Mouse (Mus musculus): ENCODE measurements at regions not wholly inside any gene's neighbourhood (a gene's known extent, or its start where the extent isn't known, plus 50 kb on each side); places are given as distances from the start of the nearest gene placed in this dataset.
A peak's percentile ranks its signal among the peaks of the same experiment; 100 is the strongest.

- H3K27ac ChIP-seq (replicated peaks; ENCODE audit: insufficient read depth, low read depth, low read length) = no peak overlapping the region
- H3K36me3 ChIP-seq (ENCODE audit: control insufficient read depth, insufficient read depth, low read length) = no peaks in the 10 kb centered on the region
- H3K4me1 ChIP-seq (ENCODE audit: control insufficient read depth, insufficient read depth, low read length) = no peaks in the 10 kb centered on the region
- no peak for TF ChIP-seq CTCF (IDR thresholded peaks at IDR 0.05; ENCODE audit: low read depth, low read length)
- TF ChIP-seq POLR2A (IDR thresholded peaks at IDR 0.05; ENCODE audit: extremely low read depth, insufficient read depth, low read length) = no peak
- no peaks in the 10 kb centered on the region for H3K27me3 ChIP-seq (ENCODE audit: control insufficient read depth, insufficient read depth, low read length)
- no peak overlapping the region for H3K9ac ChIP-seq (ENCODE audit: low read depth, low read length)
- H3K4me3 ChIP-seq (ENCODE audit: insufficient read depth, low read depth, low read length) = no peak overlapping the region
- no peaks in the 10 kb centered on the region for H3K79me2 ChIP-seq (ENCODE audit: control insufficient read depth, insufficient read depth, low read length)
- 48% methylated on average over 3 of the region's 3 CpGs for WGBS
- peak; percentile 29 for DNase-seq (ENCODE audit: extremely low read depth, low read depth, low spot score)
Observed at GRCm38 (mm10) chrX:21352350-21352749, 132.0 kb upstream of the Agtr2 start.

DNA sequence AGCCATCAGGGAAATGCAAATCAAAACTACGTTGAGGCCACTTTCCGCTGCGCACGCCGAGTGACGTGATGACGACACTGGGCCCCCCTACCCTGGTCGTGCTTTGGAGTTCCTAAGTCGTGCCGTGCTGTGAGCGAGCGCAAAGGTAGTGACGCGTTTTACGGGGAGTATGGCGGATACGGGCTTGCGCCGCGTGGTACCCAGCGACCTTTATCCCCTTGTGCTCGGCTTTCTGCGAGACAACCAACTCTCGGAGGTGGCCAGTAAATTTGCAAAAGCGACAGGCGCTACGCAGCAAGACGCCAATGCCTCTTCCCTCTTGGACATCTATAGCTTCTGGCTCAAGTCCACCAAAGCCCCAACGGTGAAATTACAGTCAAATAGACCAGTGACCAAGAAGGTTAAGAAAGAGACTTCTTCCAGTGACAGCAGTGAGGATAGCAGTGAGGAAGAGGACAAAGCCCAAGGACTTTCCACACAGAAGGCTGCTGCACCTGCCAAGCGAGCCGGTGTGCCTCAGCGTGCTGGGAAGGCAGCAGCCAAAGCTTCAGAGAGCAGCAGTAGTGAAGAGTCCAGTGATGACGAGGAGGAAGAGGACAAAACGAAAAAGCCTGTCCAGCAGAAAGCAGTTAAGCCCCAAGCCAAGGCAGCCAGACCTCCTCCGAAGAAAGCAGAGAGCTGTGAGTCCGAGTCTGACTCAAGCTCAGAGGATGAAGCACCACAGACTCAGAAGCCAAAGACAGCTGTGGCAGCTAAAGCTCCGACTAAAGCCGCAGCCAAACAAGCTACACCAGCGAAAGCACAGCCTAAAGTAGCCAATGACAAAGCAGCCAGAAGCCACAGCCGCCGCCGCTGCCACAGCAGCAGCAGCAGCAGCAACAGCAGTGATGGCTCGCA, 123.3 kb upstream of the Agtr2 start:
- TF ChIP-seq POLR2A (IDR thresholded peaks at IDR 0.05; ENCODE audit: extremely low read depth, insufficient read depth, low read length) (no peak), CTCF (IDR thresholded peaks at IDR 0.05; ENCODE audit: low read depth, low read length) (no peak)
- no peak for DNase-seq (ENCODE audit: extremely low read depth, low read depth, low spot score)
- no peak overlapping the region for H3K27ac ChIP-seq (replicated peaks; ENCODE audit: insufficient read depth, low read depth, low read length)
- no peaks in the 10 kb centered on the region for H3K79me2 ChIP-seq (ENCODE audit: control insufficient read depth, insufficient read depth, low read length)
- under 1% methylated on average over 43 of the region's 43 CpGs for WGBS
- H3K27me3 ChIP-seq (ENCODE audit: control insufficient read depth, insufficient read depth, low read length) = no peaks in the 10 kb centered on the region; the same call in 1 of the 2 replicates
- H3K4me3 ChIP-seq (ENCODE audit: insufficient read depth, low read depth, low read length) = no peak overlapping the region
- H3K36me3 ChIP-seq (ENCODE audit: control insufficient read depth, insufficient read depth, low read length) = no peaks in the 10 kb centered on the region
- no peaks in the 10 kb centered on the region for H3K4me1 ChIP-seq (ENCODE audit: control insufficient read depth, insufficient read depth, low read length)
- no peak overlapping the region for H3K9ac ChIP-seq (ENCODE audit: low read depth, low read length)

DNA sequence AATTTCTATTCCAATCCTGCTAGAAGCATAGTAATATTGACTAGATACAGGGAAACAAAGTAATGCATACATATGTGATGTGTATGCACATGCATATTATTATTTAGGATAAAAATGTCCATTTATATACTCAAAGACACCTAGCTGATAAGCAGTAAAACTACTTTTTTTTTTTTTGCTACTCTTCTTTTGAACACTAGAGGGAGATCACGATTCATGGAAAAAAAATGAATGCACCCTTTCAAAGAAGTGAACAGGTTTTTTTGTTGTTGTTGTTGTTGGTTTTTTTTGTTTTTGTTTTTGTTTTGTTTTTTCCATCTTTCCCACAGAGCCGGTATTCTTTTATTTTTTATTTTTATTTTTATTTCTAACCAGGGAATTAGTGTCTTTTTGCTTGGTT, 99.1 kb upstream of the Agtr2 start:
- Histone ChIP-seq H3K27ac (replicated peaks; ENCODE audit: insufficient read depth, low read depth, low read length) (no peak overlapping the region), H3K4me3 (ENCODE audit: insufficient read depth, low read depth, low read length) (no peak overlapping the region), H3K79me2 (ENCODE audit: control insufficient read depth, insufficient read depth, low read length) (no peaks in the 10 kb centered on the region), H3K36me3 (ENCODE audit: control insufficient read depth, insufficient read depth, low read length) (no peaks in the 10 kb centered on the region), H3K9ac (ENCODE audit: low read depth, low read length) (no peak overlapping the region), H3K27me3 (ENCODE audit: control insufficient read depth, insufficient read depth, low read length) (no peaks in the 10 kb centered on the region), H3K4me1 (ENCODE audit: control insufficient read depth, insufficient read depth, low read length) (no peaks in the 10 kb centered on the region)
- 0% methylated on average over 2 of the region's 2 CpGs for WGBS
- TF ChIP-seq CTCF (IDR thresholded peaks at IDR 0.05; ENCODE audit: low read depth, low read length) (peak; percentile 19; the same call in 1 of the 2 replicates), POLR2A (IDR thresholded peaks at IDR 0.05; ENCODE audit: extremely low read depth, insufficient read depth, low read length) (no peak)
- DNase-seq (ENCODE audit: extremely low read depth, low read depth, low spot score) = no peak

- no peak for DNase-seq (ENCODE audit: extremely low read depth, low read depth, low spot score)
- TF ChIP-seq POLR2A (IDR thresholded peaks at IDR 0.05; ENCODE audit: extremely low read depth, insufficient read depth, low read length) (no peak), CTCF (IDR thresholded peaks at IDR 0.05; ENCODE audit: low read depth, low read length) (no peak)
- no peak overlapping the region for H3K9ac ChIP-seq (ENCODE audit: low read depth, low read length)
- no peaks in the 10 kb centered on the region for H3K79me2 ChIP-seq (ENCODE audit: control insufficient read depth, insufficient read depth, low read length)
- H3K4me1 ChIP-seq (ENCODE audit: control insufficient read depth, insufficient read depth, low read length) = no peaks in the 10 kb centered on the region
- H3K27me3 ChIP-seq (ENCODE audit: control insufficient read depth, insufficient read depth, low read length) = no peaks in the 10 kb centered on the region
- no peak overlapping the region for H3K27ac ChIP-seq (replicated peaks; ENCODE audit: insufficient read depth, low read depth, low read length)
- WGBS = 8% methylated on average over 1 of the region's 1 CpGs
- H3K36me3 ChIP-seq (ENCODE audit: control insufficient read depth, insufficient read depth, low read length) = no peaks in the 10 kb centered on the region
- H3K4me3 ChIP-seq (ENCODE audit: insufficient read depth, low read depth, low read length) = no peak overlapping the region
Observed at GRCm38 (mm10) chrX:21389992-21390391, 94.4 kb upstream of the Agtr2 start.

DNA sequence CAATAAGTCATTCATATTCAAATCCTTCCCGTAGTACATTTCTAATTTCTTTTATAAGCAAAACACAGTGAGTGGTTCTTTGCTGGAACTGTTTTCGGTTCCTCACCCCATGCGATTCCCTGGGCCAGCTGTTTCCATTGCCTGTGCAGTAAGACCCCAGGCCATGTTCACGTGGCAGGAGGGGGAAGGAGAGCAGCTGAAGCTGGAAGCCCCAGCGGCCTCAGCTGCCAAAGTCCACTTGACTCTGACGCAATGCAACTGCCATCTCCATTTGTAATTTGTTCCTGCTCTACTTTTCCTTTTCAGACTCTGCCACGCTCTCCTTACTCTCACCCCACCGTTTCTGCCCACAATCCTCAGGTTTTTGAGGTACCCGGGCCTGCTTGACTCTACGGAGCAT, 91.1 kb upstream of the Agtr2 start:
- no peak for TF ChIP-seq POLR2A (IDR thresholded peaks at IDR 0.05; ENCODE audit: extremely low read depth, insufficient read depth, low read length)
- no peak for TF ChIP-seq CTCF (IDR thresholded peaks at IDR 0.05; ENCODE audit: low read depth, low read length)
- Histone ChIP-seq H3K27ac (replicated peaks; ENCODE audit: insufficient read depth, low read depth, low read length) (no peak overlapping the region), H3K79me2 (ENCODE audit: control insufficient read depth, insufficient read depth, low read length) (no peaks in the 10 kb centered on the region), H3K9ac (ENCODE audit: low read depth, low read length) (no peak overlapping the region), H3K4me3 (ENCODE audit: insufficient read depth, low read depth, low read length) (no peak overlapping the region), H3K4me1 (ENCODE audit: control insufficient read depth, insufficient read depth, low read length) (no peaks in the 10 kb centered on the region), H3K27me3 (ENCODE audit: control insufficient read depth, insufficient read depth, low read length) (no peaks in the 10 kb centered on the region), H3K36me3 (ENCODE audit: control insufficient read depth, insufficient read depth, low read length) (no peaks in the 10 kb centered on the region)
- DNase-seq (ENCODE audit: extremely low read depth, low read depth, low spot score) = peak; percentile 63
- 63% methylated on average over 10 of the region's 10 CpGs for WGBS

DNA sequence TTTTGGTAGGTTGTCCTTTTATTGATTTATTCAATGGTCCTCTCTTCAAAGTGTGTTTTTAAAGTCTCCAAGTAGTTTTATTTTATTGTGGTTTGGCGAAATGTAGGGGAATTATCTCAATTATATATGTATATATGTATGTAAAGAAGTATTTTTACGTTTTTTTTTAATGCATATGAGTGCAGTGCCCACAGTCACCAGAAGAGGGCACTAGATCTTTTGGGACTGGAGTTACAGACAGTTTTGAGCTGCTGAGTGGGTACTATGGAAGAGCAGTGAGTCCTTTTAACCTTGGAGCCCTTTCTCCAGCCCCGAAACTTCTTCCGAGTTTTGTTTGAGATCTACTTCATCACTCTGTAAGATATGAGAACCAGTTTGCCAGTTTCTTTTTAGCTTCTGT, 59.5 kb upstream of the Agtr2 start:
- 52% methylated on average over 4 of the region's 4 CpGs for WGBS
- no peak overlapping the region for H3K4me3 ChIP-seq (ENCODE audit: insufficient read depth, low read depth, low read length)
- H3K4me1 ChIP-seq (ENCODE audit: control insufficient read depth, insufficient read depth, low read length) = no peaks in the 10 kb centered on the region
- H3K79me2 ChIP-seq (ENCODE audit: control insufficient read depth, insufficient read depth, low read length) = no peaks in the 10 kb centered on the region
- no peak overlapping the region for H3K27ac ChIP-seq (replicated peaks; ENCODE audit: insufficient read depth, low read depth, low read length)
- no peak overlapping the region for H3K9ac ChIP-seq (ENCODE audit: low read depth, low read length)
- no peak for TF ChIP-seq POLR2A (IDR thresholded peaks at IDR 0.05; ENCODE audit: extremely low read depth, insufficient read depth, low read length)
- TF ChIP-seq CTCF (IDR thresholded peaks at IDR 0.05; ENCODE audit: low read depth, low read length) = no peak
- DNase-seq (ENCODE audit: extremely low read depth, low read depth, low spot score) = no peak
- H3K27me3 ChIP-seq (ENCODE audit: control insufficient read depth, insufficient read depth, low read length) = no peaks in the 10 kb centered on the region
- no peaks in the 10 kb centered on the region for H3K36me3 ChIP-seq (ENCODE audit: control insufficient read depth, insufficient read depth, low read length)
